Mouse (Mus musculus): ENCODE measurements around the gene Homer1. TPM values are rescaled to one million over a fixed set of nuclear protein-coding genes. Genes with fewer than 3 reads are reported as not detected.

The Homer1 gene
- polyA plus RNA-seq, 2 experiments, result 7.7 to 8.0 TPM

DNA sequence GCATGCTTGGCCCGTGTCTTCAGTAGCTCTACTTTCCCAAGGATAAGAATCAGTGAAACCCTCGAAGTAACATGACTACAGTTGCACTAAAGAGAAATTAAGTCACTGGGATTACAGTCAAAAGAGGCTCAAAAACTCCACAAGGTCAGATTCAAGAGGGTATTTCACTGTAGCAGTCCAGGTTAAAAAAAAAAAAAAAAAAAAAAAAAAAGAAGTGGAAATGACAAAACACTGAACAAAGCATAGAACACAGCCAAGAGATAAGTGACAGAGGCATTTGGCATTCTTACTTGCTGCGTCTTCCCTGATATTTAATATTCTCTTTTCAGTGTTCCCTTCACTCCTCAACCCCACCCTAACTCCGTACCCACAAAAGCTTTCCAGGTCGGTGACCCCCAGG lies 115.6 kb downstream of the Homer1 start:
- DNase-seq (ENCODE audit: low spot score) (no peak), ATAC-seq (ENCODE audit: low FRiP score, low read depth) (no peak)
- no peak for TF ChIP-seq POLR2A (IDR thresholded peaks at IDR 0.05; ENCODE audit: borderline replicate concordance, extremely low read depth, insufficient read depth, insufficient read length)
- 91% methylated on average over 5 of the region's 5 CpGs for WGBS
- no peaks in the 10 kb centered on the region for H3K36me3 ChIP-seq (ENCODE audit: control insufficient read depth, insufficient read depth, low read length)
- no peak overlapping the region for H3K4me2 ChIP-seq (replicated peaks; ENCODE audit: low read depth, low read length, severe bottlenecking)
- no peaks in the 10 kb centered on the region for H3K4me1 ChIP-seq (ENCODE audit: control insufficient read depth, insufficient read depth, low read length)
- no peak overlapping the region for H3K4me3 ChIP-seq (replicated peaks; ENCODE audit: low read length)
- H3K9ac ChIP-seq (ENCODE audit: low read depth, low read length, severe bottlenecking), result no peak overlapping the region
- no peaks in the 10 kb centered on the region for H3K27me3 ChIP-seq (ENCODE audit: control insufficient read depth, insufficient read depth, low read length)
- no peaks in the 10 kb centered on the region for H3K9me3 ChIP-seq (ENCODE audit: control insufficient read depth, low read length)
- no peak overlapping the region for H3K27ac ChIP-seq (replicated peaks; ENCODE audit: low read depth, low read length)

- H3K9me3 ChIP-seq (ENCODE audit: control insufficient read depth, low read length), result no peaks in the 10 kb centered on the region
- no peaks in the 10 kb centered on the region for H3K4me1 ChIP-seq (ENCODE audit: control insufficient read depth, insufficient read depth, low read length)
- H3K27me3 ChIP-seq (ENCODE audit: control insufficient read depth, insufficient read depth, low read length), result no peaks in the 10 kb centered on the region
- no peak for TF ChIP-seq POLR2A (IDR thresholded peaks at IDR 0.05; ENCODE audit: borderline replicate concordance, extremely low read depth, insufficient read depth, insufficient read length)
- H3K27ac ChIP-seq (replicated peaks; ENCODE audit: low read depth, low read length), result no peak overlapping the region
- H3K9ac ChIP-seq (ENCODE audit: low read depth, low read length, severe bottlenecking), result no peak overlapping the region
- DNase-seq (ENCODE audit: low spot score), result no peak
- 73% methylated on average over 2 of the region's 2 CpGs for WGBS
- no peak overlapping the region for H3K4me2 ChIP-seq (replicated peaks; ENCODE audit: low read depth, low read length, severe bottlenecking)
- H3K4me3 ChIP-seq (replicated peaks; ENCODE audit: low read length), result no peak overlapping the region
- no peaks in the 10 kb centered on the region for H3K36me3 ChIP-seq (ENCODE audit: control insufficient read depth, insufficient read depth, low read length)
- ATAC-seq (ENCODE audit: low FRiP score, low read depth), result no peak
Observed at GRCm38 (mm10) chr13:93418292-93418691, 118.9 kb downstream of the Homer1 start.

- WGBS, result 56% methylated on average over 2 of the region's 2 CpGs
- peak; percentile 22 for DNase-seq (ENCODE audit: low spot score)
Observed at GRCm38 (mm10) chr13:93419779-93420178, 120.3 kb downstream of the Homer1 start.

GRCm38 (mm10) chr13:93423224-93423623 lies 123.8 kb downstream of the Homer1 start:
- DNase-seq (ENCODE audit: low spot score) (no peak), ATAC-seq (ENCODE audit: low FRiP score, low read depth) (no peak)
- H3K4me3 ChIP-seq (replicated peaks; ENCODE audit: low read length), result no peak overlapping the region
- no peaks in the 10 kb centered on the region for H3K27me3 ChIP-seq (ENCODE audit: control insufficient read depth, insufficient read depth, low read length)
- H3K27ac ChIP-seq (replicated peaks; ENCODE audit: low read depth, low read length), result no peak overlapping the region
- WGBS, result 77% methylated on average over 2 of the region's 2 CpGs
- no peak overlapping the region for H3K4me2 ChIP-seq (replicated peaks; ENCODE audit: low read depth, low read length, severe bottlenecking)
- no peak for TF ChIP-seq POLR2A (IDR thresholded peaks at IDR 0.05; ENCODE audit: borderline replicate concordance, extremely low read depth, insufficient read depth, insufficient read length)
- H3K9me3 ChIP-seq (ENCODE audit: control insufficient read depth, low read length), result no peaks in the 10 kb centered on the region
- H3K36me3 ChIP-seq (ENCODE audit: control insufficient read depth, insufficient read depth, low read length), result no peaks in the 10 kb centered on the region
- H3K9ac ChIP-seq (ENCODE audit: low read depth, low read length, severe bottlenecking), result no peak overlapping the region
- H3K4me1 ChIP-seq (ENCODE audit: control insufficient read depth, insufficient read depth, low read length), result no peaks in the 10 kb centered on the region

More at GRCm38 (mm10) chr13:93419779-93420178, 120.3 kb downstream of the Homer1 start:
- no peak for TF ChIP-seq POLR2A (IDR thresholded peaks at IDR 0.05; ENCODE audit: borderline replicate concordance, extremely low read depth, insufficient read depth, insufficient read length)
- Histone ChIP-seq H3K4me3 (replicated peaks; ENCODE audit: low read length) (no peak overlapping the region), H3K36me3 (ENCODE audit: control insufficient read depth, insufficient read depth, low read length) (no peaks in the 10 kb centered on the region), H3K27me3 (ENCODE audit: control insufficient read depth, insufficient read depth, low read length) (no peaks in the 10 kb centered on the region), H3K27ac (replicated peaks; ENCODE audit: low read depth, low read length) (no peak overlapping the region), H3K4me2 (replicated peaks; ENCODE audit: low read depth, low read length, severe bottlenecking) (no peak overlapping the region), H3K9ac (ENCODE audit: low read depth, low read length, severe bottlenecking) (no peak overlapping the region), H3K4me1 (ENCODE audit: control insufficient read depth, insufficient read depth, low read length) (no peaks in the 10 kb centered on the region), H3K9me3 (ENCODE audit: control insufficient read depth, low read length) (no peaks in the 10 kb centered on the region)
- no peak for ATAC-seq (ENCODE audit: low FRiP score, low read depth)

DNA sequence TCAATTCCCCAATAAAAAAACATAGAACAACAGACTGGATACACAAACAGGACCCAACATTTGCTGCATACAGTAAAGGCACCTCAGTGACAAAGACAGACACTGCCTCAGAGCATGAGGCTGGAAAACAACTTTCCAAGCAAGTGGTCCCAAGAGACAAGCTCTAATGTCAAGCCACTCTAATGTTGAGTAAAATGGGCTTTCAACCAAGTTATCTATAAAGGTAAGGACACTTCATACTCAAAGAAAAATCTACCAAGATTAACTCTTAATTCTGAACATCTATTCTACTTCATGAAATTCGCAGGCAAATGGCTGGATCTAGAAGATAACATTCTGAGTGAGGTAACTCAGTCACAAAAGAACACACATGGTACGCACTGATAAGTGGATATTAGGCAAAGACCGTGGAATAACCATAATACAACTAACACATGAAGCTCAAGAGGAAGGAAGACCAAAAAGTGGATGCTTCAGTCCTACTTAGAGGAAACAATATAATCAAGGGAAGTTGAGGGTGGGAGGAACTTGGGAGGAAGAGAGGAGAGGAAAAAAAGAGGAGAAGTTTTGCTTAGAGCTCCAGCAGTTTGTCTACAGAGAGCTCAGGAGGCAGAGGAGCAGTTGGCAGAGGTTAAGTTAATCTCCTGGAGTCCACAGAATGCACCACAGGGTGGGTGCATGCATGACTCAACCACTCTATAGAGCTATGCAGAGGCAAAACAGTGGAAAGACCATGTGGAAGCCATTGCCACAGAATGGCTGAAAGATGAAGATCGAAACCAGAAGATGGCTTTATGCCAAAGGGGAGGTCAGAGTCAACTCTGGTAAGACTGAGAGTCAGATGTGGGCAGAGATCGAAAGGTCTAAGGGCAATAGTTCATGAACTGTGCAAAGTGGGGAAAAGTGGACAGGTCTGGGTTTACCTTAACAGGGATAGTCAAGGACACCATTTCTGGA lies 128.8 kb downstream of the Homer1 start:
- no peak for TF ChIP-seq POLR2A (IDR thresholded peaks at IDR 0.05; ENCODE audit: borderline replicate concordance, extremely low read depth, insufficient read depth, insufficient read length)
- no peak overlapping the region for H3K4me2 ChIP-seq (replicated peaks; ENCODE audit: low read depth, low read length, severe bottlenecking)
- no peak overlapping the region for H3K27ac ChIP-seq (replicated peaks; ENCODE audit: low read depth, low read length)
- H3K4me1 ChIP-seq (ENCODE audit: control insufficient read depth, insufficient read depth, low read length), result no peaks in the 10 kb centered on the region
- H3K4me3 ChIP-seq (replicated peaks; ENCODE audit: low read length), result no peak overlapping the region
- no peak for ATAC-seq (ENCODE audit: low FRiP score, low read depth)
- WGBS, result 94% methylated on average over 5 of the region's 5 CpGs
- H3K9ac ChIP-seq (ENCODE audit: low read depth, low read length, severe bottlenecking), result no peak overlapping the region
- no peaks in the 10 kb centered on the region for H3K27me3 ChIP-seq (ENCODE audit: control insufficient read depth, insufficient read depth, low read length)
- H3K36me3 ChIP-seq (ENCODE audit: control insufficient read depth, insufficient read depth, low read length), result peaks cover 10% of the 10 kb centered on the region
- no peaks in the 10 kb centered on the region for H3K9me3 ChIP-seq (ENCODE audit: control insufficient read depth, low read length)
- peak; percentile 11 for DNase-seq (ENCODE audit: low spot score)

Data from limb, embryonic 14.5 days (tissue).